In the genomic region with DNA sequence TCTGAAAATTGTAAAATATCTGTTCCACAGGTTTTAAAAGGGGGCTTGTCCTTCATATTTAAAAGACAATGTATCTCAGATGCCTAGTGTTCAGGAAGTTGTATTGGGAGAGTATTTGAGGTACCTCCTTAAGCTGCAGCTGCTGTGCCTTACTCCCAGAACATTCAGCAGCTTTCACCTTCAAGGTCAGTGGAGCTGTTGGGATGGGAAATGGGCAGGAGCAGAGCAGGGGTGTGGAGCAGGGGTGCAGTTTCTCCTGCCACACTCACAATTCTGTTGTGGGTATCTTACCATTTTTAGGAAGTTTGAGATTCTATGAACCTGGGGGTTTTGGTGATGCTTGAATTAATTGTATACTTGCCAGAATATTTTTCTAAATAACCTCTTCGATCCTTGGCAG, we compare ENCODE assay signal across 25 mouse cellular contexts. TPM values are rescaled to one million over a fixed set of nuclear protein-coding genes. Genes with fewer than 3 reads are reported as not detected.
"Had no signal": no experiment of that assay in that cellular context is flagged by ENCODE, and none has a peak within 500 bp of the region (broad histone marks: within the 10 kb centered on the region; RNA-seq: fewer than 3 reads in every experiment).

No protein-coding gene starts in this region.

- H3K9me3 ChIP-seq: limb, embryonic 10.5 days had no signal

- H3K4me1 ChIP-seq: heart, embryonic 10.5 days; heart, embryonic 12.5 days; hindbrain, embryonic 13.5 days; hindbrain, embryonic 15.5 days; kidney, embryonic 15.5 days; limb, embryonic 10.5 days; limb, embryonic 12.5 days; liver, embryonic 13.5 days; liver, embryonic 15.5 days had no signal

- H3K4me3 ChIP-seq: heart, embryonic 10.5 days; heart, embryonic 12.5 days; hindbrain, embryonic 13.5 days; hindbrain, embryonic 15.5 days; kidney, embryonic 15.5 days; left cerebral cortex, adult 2 months; limb, embryonic 10.5 days; limb, embryonic 12.5 days; liver, embryonic 13.5 days; liver, embryonic 15.5 days had no signal

- H3K36me3 ChIP-seq: heart, embryonic 10.5 days; heart, embryonic 12.5 days; hindbrain, embryonic 13.5 days; hindbrain, embryonic 15.5 days; kidney, embryonic 15.5 days; limb, embryonic 10.5 days; limb, embryonic 12.5 days; liver, embryonic 13.5 days; liver, embryonic 15.5 days had no signal

- H3K9ac ChIP-seq: heart, embryonic 12.5 days; hindbrain, embryonic 13.5 days; hindbrain, embryonic 15.5 days; kidney, embryonic 15.5 days; limb, embryonic 12.5 days; liver, embryonic 13.5 days; liver, embryonic 15.5 days had no signal

- H3K27ac ChIP-seq: heart, embryonic 10.5 days; hindbrain, embryonic 13.5 days; hindbrain, embryonic 15.5 days; hindbrain, postnatal 0 days; kidney, embryonic 15.5 days; kidney, postnatal 0 days; left cerebral cortex, adult 2 months; limb, embryonic 10.5 days; limb, embryonic 12.5 days; liver, embryonic 13.5 days; liver, embryonic 15.5 days had no signal

- DNase-seq: gastrocnemius, postnatal 14 days; gastrocnemius, postnatal 36 days; heart, adult 18-20 months; heart, postnatal 10 days; kidney, adult 11 months; kidney, adult 2 months; kidney, adult 9 months; kidney, postnatal 14 days; kidney, postnatal 36 days; layer of hippocampus, adult 9-11 months; liver; liver, embryonic 13.5 days had no signal

RNA-seq across cellular contexts. Expression of a gene that starts 28.3 kb away (rescaled TPM):
- total RNA-seq: hindbrain, postnatal 0 days had no signal

RNA-seq across cellular contexts. Expression of a gene that starts 46.1 kb away (rescaled TPM):
- total RNA-seq: gastrocnemius, adult 18-20 months; gastrocnemius, adult 8-10 months; hindbrain, postnatal 0 days had no signal
